Mouse (Mus musculus) gastrocnemius, postnatal 4 days (tissue): ENCODE measurements at regions not wholly inside any gene's neighbourhood (a gene's known extent, or its start where the extent isn't known, plus 50 kb on each side); places are given as distances from the start of the nearest gene placed in this dataset.

ENCODE experiments used
- DNase-seq, 2 experiments: peaks; one replicate each; pipeline ENCODE4 v3.0.0; 2021 to 2022; ENCODE audit warnings: low spot score in 2 of 2, mixed read lengths in 2 of 2

DNA sequence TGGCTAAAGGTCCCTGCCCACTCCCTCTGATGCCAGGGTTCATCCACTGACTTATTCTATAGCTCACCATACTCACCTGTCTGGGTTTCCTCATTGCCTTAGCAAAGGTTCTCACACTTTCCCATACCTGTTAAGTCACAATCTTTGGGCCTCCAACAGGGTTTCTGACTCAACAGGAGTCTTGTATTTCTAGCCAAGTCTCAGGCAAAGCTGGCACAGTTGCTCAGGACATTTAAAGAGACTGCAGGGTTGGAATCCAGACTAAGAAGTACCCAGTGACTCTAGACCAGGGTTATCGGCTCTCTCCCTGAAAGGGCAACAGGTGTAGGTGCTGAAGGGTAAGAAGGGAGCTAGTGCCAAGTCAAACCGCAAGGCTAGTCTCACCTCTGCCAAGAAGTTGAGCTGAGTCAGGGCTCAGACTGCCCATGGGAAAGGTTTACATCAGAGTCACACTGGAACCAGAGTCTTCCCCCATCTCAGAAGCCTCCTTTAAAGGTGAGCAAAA lies 622.4 kb downstream of the Rnf144a start:
- no peak for DNase-seq

DNA sequence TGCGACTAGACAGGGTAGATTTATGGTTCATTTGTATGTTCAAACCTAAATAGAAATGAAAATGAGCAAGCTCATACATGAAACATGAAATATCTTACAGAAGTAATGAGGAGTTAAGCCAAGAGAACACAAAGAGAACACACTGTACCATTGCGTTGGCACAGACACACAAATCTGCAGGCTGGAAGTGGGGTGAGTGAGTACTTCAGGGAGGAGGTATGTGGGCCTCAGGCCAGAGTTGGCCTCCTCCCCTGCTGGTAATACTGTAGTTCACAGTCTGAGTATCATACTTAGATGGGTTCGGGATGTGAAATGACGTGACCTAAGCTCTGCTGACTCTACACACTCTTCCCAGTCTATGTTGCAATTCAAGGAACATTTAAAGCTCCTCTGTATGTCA lies 624.1 kb downstream of the Rnf144a start:
- DNase-seq, result no peak

GRCm38 (mm10) chr12:25785646-25786606 lies 629.1 kb downstream of the Rnf144a start:
- DNase-seq, result no peak

DNA sequence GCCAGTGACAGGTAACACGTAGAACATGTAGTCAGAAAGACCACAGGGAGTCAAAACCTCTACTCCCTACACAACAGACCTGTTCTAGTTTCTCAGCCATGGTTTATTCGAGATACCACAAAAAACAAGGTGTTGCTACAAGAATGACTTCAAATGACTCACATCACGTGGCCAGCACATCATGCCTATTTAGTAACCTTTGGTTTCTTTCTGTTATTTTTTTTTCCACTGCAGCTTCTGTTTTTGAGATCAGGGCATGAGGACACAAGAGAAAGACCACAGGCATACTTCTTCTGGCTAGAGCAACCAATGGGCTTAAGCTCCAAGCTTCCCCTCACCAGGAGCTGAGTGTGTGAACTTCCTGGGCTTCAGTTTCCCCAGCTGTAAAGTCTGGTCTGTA lies 630.7 kb downstream of the Rnf144a start:
- no peak for DNase-seq

DNA sequence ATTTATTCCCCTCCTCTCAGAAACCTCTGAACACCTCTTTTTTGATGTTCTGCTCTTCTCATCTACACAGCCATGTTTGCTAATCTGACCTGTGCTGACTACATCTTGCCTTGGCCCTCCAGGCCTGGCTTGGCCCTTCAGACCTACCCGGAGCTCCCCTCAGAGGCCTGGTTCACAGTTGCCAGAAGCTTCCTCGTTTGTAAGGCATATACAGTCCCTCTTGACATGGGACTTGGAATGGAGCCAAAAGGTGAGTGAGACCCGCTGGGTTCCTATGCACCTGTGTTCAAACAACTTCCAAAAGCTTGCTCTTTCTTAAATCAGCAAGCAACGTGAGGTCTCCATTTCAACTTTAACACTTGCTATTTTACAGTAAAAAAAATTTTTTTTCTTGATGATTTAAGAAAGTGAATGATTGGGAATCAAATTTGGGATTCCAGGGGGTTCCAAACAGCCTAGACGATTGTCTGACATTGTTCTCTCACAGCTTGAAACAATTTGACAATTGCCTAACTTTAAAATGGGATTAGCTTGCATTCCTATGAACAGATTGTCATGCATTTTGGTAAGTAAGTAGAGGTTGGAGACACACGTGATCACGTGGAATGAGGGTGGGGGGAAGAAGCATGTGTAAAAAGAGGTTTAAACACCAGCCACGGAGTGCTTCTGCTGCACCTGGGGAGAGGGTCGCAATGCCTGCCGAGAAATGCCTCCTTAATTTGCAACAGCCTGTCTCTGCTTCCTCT lies 631.9 kb downstream of the Rnf144a start:
- no peak for DNase-seq

DNA sequence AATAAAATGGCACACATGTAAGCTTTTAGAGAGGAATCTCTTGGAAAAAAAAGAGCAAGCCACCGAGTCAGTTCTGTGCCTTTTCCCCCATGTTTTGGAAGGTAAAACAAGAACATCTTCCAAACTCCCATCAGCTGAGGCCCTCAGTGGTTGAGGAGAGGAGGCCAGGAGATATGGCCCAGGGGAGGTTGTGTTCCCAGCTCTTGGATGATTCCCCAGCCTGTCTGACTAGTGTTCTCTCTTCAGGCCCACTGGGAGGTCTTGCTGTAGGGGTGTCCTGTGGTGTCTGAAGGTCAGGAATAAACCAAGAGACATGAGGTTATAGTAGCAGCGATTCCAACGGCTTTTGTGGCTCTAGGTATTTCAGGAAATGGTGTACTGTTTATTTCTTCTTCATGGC lies 643.2 kb downstream of the Rnf144a start:
- DNase-seq, result no peak

DNA sequence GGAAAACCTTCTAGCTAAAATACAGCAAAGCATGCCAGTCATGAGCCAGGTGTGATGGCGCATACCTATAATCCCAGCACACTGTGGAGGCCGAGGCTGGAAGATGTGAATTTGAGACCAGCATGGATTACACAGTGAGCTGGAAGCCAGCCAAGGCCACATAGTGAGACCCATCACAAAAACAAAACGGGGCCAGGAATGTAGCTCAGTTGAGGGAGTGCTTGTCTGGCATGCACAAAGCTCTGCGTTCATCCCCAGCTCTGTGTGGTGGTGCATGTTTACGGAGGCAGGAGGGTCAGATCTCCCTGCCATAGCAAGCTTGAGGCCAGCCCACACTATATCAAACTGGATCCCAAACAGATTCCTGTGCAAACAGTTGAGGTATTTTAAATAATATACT lies 646.4 kb downstream of the Rnf144a start:
- no peak for DNase-seq

- no peak for DNase-seq
Measured at GRCm38 (mm10) chr12:25763061-25763460, 652.0 kb downstream of the Rnf144a start.

DNA sequence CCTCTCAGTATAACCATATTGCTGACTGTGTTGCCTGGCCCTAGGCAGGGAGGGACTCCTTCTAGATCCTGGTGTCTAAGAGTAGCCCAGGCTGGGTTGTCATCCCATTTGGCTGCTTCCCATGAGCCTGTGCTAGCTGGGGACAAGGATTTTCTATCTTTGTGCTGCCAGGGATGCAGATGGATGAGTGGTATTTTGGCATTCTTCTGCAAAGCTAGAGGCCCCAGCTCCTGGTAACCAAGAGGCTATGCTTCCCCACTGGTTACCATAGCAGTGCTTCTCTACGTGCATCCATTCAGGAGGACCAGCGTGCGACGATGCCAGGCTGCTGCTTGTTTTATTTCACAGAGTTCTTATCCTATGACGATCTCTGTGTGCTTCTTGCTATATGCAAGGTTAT lies 658.0 kb downstream of the Rnf144a start:
- DNase-seq, result no peak

DNA sequence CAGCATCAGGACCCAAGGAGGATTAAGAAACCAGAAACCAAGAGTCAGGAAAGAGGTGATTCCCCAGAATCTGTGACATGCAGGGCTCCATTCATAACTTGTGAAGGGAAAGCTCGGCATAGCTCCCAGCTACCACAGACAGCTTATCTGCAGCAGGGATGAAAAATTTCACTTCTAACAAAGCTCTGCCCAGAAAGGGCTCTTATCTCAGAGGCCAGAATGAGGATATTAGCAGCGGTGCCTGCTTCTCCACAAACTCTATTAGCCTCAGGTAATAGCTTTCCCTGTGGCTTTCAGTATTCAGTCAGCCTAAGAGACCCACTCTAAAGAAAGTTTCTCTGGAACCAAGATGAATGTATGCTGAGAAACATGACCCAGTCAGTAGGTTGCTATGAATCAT lies 636.9 kb upstream of the Id2 start:
- no peak for DNase-seq

DNA sequence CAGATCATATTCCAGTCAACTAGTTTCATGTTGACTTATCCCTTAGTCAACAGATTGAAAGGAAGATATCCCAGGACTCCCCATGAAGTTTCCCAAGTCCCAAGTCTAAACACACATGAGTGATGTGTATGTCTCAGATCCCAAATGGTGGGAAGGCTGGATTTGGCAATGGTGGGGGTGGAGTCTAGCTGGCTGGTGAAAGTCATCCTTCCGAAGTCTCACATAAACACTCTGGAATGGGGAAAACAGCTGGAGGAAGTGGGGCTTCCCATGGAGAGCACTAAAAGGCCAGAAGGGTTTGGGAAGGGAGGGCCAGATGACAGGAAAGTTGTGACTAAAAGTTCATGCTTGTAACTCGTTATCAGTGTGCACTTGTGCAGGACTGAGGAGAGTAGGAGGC lies 628.8 kb upstream of the Id2 start:
- DNase-seq, result no peak

DNA sequence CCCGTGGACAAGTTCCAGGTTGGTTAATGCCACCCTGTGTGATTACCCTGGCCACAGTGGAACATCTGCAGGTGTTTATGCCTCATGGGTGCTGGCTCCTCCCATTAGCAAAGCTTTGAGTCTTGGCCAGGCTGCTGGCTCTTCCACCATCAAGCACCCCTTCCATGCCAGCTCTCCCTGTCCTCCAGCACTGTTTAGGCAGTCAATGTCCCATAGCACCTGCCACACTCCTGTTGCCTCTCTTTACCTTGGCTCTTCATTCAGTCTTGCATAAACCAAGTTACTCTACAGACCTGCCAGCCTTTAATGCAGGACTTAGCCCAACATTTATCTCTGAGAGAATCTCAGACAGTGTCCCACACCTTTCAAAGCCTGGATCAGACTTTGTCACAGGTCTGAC lies 614.2 kb upstream of the Id2 start:
- DNase-seq, result no peak

DNA sequence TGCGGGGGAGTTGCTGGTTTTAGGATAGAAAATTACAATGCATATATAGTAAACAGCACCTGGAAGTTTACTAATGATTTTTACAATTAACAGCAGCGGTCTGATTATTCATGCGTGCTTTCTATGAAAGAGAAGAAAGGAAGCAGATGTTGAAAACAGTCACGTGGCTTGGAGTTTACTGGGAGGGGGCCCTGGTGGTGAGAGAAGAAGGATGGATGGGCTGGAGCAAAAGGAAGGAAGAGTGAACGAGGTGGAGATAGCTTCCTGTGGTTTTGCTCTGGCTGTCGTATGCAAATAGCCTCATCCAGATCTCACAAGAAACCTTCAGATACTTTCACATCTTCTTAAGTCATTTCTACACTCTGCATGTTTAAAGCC lies 606.1 kb upstream of the Id2 start:
- DNase-seq, result no peak

DNA sequence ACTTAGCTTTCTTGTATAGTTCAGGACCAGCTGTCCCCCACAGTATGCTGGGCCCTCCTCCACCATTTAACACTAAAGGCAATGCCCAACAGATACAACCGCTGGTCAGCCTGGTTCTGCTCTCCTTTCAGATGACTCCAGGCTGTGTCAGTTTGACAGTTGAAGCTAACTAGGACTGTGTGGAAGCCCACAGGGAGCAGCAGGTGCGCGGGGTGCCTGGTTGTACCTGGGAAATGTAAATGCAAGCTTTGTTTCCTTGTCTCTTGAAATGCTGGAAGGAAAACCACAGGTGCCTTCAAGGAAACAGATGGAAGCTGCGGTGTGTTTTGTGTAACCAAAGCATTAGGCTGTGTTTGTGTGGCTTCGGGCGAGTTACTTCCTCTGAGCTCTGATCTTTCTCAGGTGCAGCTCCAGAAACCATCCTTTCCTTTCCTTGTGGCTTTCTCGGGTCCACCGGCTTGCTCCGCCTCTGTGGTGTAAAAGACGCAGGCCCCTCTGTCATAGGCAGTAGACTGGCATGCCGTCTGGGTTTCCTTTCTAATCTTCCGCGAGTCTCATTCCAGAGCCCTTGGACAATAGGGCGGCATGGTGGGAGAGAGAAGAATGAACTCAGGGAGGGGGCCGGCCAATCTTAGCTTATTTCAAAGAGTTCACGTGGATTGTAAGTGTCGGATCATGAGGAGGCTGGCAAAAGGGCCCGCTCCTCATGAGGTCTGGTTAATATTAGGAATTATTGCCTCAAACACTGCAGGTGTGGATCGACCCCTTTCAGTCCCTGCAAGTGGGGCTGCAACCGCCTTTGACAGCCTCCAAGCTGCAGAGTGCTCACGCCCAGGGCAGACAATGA lies 605.5 kb upstream of the Id2 start:
- no peak for DNase-seq

DNA sequence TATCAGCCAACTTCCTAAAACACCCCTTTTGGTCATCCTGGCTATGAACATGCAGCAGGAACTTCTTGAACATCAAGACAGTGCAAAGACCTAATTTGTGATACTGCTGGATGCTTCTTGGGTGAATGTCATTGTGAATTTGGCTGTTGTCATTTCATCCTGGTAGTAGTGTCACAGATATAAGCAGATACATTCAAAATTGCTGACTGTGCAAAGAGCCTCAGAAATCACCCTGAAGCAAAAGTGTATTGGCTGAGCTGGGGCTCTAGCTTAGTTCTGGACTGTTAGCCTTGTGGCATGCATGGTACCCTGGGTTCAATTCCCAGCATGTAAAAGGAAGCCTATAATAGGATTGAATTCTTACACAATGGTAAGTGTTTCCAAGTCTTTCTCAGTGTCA lies 590.1 kb upstream of the Id2 start:
- no peak for DNase-seq

DNA sequence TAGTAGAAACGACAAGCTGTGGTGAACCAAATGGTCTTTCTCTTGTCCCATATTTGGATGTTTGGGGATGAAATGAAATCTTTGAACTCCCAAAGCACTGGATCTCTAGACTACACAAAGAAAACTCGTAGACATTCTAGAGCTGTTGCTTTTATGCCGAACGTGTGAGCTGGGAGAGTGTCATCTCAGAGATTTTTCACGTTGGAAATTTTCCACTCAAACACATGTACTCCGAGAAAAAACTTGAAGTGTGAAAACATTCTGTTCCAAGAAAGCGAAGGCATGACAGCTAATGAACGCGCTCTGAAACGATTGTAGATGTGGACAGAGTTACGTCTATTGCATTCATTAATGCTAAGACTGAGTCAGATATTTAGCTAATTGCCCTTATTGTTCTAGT lies 579.7 kb upstream of the Id2 start:
- no peak for DNase-seq

- DNase-seq, result no peak
Measured at GRCm38 (mm10) chr12:25668336-25668735, 571.4 kb upstream of the Id2 start.

- no peak for DNase-seq
Measured at GRCm38 (mm10) chr12:25654456-25654855, 557.5 kb upstream of the Id2 start.

DNA sequence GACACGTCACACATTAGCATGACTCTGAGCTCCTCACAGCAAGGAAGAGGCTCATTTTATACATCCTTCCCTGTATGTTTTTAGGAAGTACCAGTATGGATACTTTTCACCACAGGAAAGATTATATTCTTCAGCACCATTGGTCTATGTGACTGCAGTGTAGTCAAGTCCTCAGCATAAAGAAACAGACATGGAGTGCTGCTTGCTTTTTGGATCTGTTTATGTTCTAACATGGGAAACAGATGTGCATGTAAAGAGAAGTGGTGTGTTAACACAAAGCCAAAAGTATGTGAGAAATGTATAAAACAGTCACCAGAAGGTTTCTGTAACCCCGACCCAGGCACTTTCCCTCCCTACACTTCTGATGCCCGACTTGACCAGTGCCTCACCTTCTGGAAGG lies 553.3 kb upstream of the Id2 start:
- no peak for DNase-seq

- no peak for DNase-seq
Measured at GRCm38 (mm10) chr12:25628081-25628480, 531.1 kb upstream of the Id2 start.

GRCm38 (mm10) chr12:25625858-25626257 lies 528.9 kb upstream of the Id2 start:
- no peak for DNase-seq
